Mouse (Mus musculus): ENCODE data around the gene Unc5b.
"Not testable (repeated sequence)": the region's sequence is repeated elsewhere in the genome, so short reads cannot be mapped to it uniquely, and the experiment has no call there.

The Unc5b gene

GRCm38 (mm10) chr10:60752040-60753020 lies 79.1 kb downstream of the Unc5b start, which contains the start of gene Slc29a3:
Gene Slc29a3, minus strand, starts transcription at chr10:60752794.
- peak; percentile 98 for DNase-seq

GRCm38 (mm10) chr10:60747667-60748212 lies 83.6 kb downstream of the Unc5b start:
- no peak for DNase-seq

- DNase-seq = no peak
Observed at GRCm38 (mm10) chr10:60746512-60746911, 84.9 kb downstream of the Unc5b start.

- no peak for DNase-seq
Observed at GRCm38 (mm10) chr10:60744543-60745290, 86.7 kb downstream of the Unc5b start.

- no peak for DNase-seq
Observed at GRCm38 (mm10) chr10:60743681-60744080, 87.7 kb downstream of the Unc5b start.

- DNase-seq = no peak
Observed at GRCm38 (mm10) chr10:60742942-60743341, 88.4 kb downstream of the Unc5b start.

GRCm38 (mm10) chr10:60742296-60742695 lies 89.1 kb downstream of the Unc5b start:
- not testable (repeated sequence) for DNase-seq

- DNase-seq = no peak
Observed at GRCm38 (mm10) chr10:60741435-60741834, 89.9 kb downstream of the Unc5b start.

GRCm38 (mm10) chr10:60739619-60740363 lies 91.6 kb downstream of the Unc5b start:
- no peak for DNase-seq

- no peak for DNase-seq
Observed at GRCm38 (mm10) chr10:60737886-60738640, 93.3 kb downstream of the Unc5b start.

- peak in 1 of 2 experiments; percentile 46 for DNase-seq
Observed at GRCm38 (mm10) chr10:60737169-60737728, 94.1 kb downstream of the Unc5b start.

- DNase-seq = no peak
Observed at GRCm38 (mm10) chr10:60735737-60736136, 95.6 kb downstream of the Unc5b start.

- no peak for DNase-seq
Observed at GRCm38 (mm10) chr10:60733471-60733870, 97.9 kb downstream of the Unc5b start.

GRCm38 (mm10) chr10:60732397-60732861 lies 99.0 kb downstream of the Unc5b start:
- peak in 1 of 2 experiments; percentile 52 for DNase-seq

- no peak for DNase-seq
Observed at GRCm38 (mm10) chr10:60731742-60732141, 99.6 kb downstream of the Unc5b start.

- no peak for DNase-seq
Observed at GRCm38 (mm10) chr10:60727301-60727700, 104.1 kb downstream of the Unc5b start.

GRCm38 (mm10) chr10:60726896-60727295 lies 104.5 kb downstream of the Unc5b start:
- no peak for DNase-seq

- DNase-seq = no peak
Observed at GRCm38 (mm10) chr10:60724496-60724895, 106.9 kb downstream of the Unc5b start.

GRCm38 (mm10) chr10:60723345-60723744 lies 108.0 kb downstream of the Unc5b start:
- DNase-seq = no peak

GRCm38 (mm10) chr10:60721640-60722039 lies 109.7 kb downstream of the Unc5b start:
- DNase-seq = peak; percentile 30 to 35

GRCm38 (mm10) chr10:60720461-60720860 lies 110.9 kb downstream of the Unc5b start:
- no peak for DNase-seq
